Mouse (Mus musculus) brain, embryonic 14.5 days (tissue): Measurements from ENCODE around the gene Glod4. TPM values are rescaled to one million over a fixed set of nuclear protein-coding genes. Genes with fewer than 3 reads are reported as not detected.

Experiments
- DNase-seq: peaks from one replicate; pipeline ENCODE4 v3.0.0-alpha.2; 2011; ENCODE audit warnings: low read depth
- CTCF ChIP-seq: fragments of 200-500 bp; IDR thresholded peaks from 2 replicates; pipeline ENCODE4 v1.5.1; 2012; ENCODE audit warnings: inconsistent platforms, mild to moderate bottlenecking, moderate library complexity, borderline replicate concordance; ENCODE audit not compliant: insufficient read depth, insufficient read length; ENCODE audit errors: extremely low read depth
- POLR2A ChIP-seq: fragments of 200-500 bp; IDR thresholded peaks from 2 replicates; pipeline ENCODE4 v1.6.1; 2012; ENCODE audit warnings: mild to moderate bottlenecking, inconsistent platforms, borderline replicate concordance; ENCODE audit not compliant: poor library complexity, insufficient read depth, insufficient read length, severe bottlenecking; ENCODE audit errors: extremely low read depth
- polyA plus RNA-seq: library from polyadenylated mRNA; depleted of rRNA; stranded (reverse); fragments of >200 nt; gene quantifications from 2 replicates; pipeline ENCODE4 v1.2.3, GENCODE M21; 2012; rRNA removed

Glod4 gene
- polyA plus RNA-seq: 31.5 and 41.0 TPM in 2 replicates

- peak; percentile 96 for DNase-seq
- TF ChIP-seq CTCF (no peak), POLR2A (peak; percentile 75; the same call in 1 of the 2 replicates)
Measured at GRCm38 (mm10) chr11:76242901-76243810, at the start of gene Glod4, which contains the start of gene Mrm3. TSS of gene Glod4 (minus strand) at chr11:76243725. TSS of gene Mrm3 (plus strand) at chr11:76243715.

GRCm38 (mm10) chr11:76292831-76293230 is 49.3 kb upstream of the Glod4 start:
- TF ChIP-seq CTCF: no peak
- no peak for TF ChIP-seq POLR2A
- no peak for DNase-seq

DNA sequence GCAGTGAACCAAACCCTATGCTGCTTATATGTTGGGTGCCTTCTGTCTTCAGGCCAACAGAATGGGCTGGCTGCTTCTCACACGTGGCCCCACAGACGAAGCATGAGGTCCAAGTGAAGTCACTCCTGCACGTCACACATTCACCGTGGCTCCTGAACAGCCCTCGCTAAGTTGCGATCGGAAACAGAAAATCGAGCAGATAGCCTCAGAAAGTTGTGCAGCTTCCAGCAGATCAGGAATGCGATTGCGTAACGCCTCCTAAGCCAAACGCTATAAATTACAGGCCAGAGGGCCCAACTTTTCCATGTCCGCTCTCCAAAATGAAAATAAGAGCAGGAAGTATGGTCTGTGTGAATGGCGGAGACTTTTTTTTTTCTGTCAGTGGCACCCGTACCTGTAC is 48.9 kb upstream of the Glod4 start:
- no peak for DNase-seq
- TF ChIP-seq POLR2A (no peak), CTCF (no peak)

GRCm38 (mm10) chr11:76291960-76292359 is 48.4 kb upstream of the Glod4 start:
- DNase-seq: no peak
- TF ChIP-seq POLR2A: no peak
- no peak for TF ChIP-seq CTCF

GRCm38 (mm10) chr11:76290367-76290766 is 46.8 kb upstream of the Glod4 start:
- DNase-seq: peak; percentile 94
- TF ChIP-seq CTCF (no peak), POLR2A (no peak)

DNA sequence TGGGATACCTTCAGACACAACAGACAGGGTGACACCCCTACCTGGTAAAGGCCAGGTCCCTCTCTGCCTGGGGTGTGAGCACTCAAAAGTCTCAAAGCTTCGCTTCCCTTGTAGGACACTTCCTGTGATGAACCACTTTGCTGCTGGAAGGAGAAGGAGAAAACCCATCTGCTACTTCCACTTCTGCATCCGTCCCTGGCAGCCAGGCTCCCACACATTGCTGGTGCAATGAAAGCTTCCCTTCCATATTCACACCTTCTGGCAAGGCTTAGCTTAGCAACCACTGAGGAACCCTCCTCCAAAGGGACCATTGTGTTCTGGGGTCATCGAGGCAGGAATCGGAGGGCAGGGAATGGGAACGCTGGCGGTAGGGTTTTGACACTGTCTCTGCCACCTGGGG is 45.1 kb upstream of the Glod4 start:
- TF ChIP-seq POLR2A (no peak), CTCF (no peak)
- peak; percentile 64 for DNase-seq

- no peak for DNase-seq
- TF ChIP-seq POLR2A: no peak
- TF ChIP-seq CTCF: no peak
Measured at GRCm38 (mm10) chr11:76287301-76287700, 43.8 kb upstream of the Glod4 start.

- TF ChIP-seq CTCF: no peak
- TF ChIP-seq POLR2A: no peak
- DNase-seq: no peak
Measured at GRCm38 (mm10) chr11:76286534-76287126, 43.1 kb upstream of the Glod4 start.

DNA sequence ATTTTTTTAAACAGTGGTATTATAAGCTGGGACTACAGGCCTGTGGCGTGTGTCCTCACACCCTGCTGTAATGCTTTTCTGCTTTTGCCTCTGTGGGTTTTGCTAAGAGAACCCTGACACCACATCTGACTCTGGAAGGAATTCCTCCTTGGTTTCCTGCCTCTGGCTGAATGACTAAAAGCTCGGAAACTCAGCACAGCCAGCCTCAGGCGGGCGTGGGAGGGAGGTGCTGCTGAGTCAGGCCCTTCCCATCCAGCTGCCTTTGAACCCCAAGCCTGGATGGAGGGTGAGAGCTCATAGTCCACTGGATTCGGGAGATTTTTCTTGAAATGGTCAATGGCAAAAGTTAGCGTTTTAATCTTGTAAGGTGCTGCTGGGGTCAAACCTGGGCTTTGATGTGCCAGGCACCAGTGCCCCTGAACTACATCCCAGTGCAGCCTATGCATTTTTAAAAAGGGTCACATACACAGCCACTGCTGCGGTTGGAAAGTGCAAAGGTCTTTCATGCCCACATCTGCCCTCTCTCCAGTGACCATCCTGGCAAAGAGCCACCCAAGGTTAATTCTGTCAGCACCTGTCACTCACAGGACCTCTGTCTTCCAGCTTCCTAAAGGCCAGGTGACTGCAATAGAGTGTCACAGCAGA is 42.0 kb upstream of the Glod4 start:
- no peak for DNase-seq
- TF ChIP-seq CTCF (no peak), POLR2A (no peak)

GRCm38 (mm10) chr11:76283841-76284240 is 40.3 kb upstream of the Glod4 start:
- TF ChIP-seq CTCF: no peak
- TF ChIP-seq POLR2A: no peak
- no peak for DNase-seq

DNA sequence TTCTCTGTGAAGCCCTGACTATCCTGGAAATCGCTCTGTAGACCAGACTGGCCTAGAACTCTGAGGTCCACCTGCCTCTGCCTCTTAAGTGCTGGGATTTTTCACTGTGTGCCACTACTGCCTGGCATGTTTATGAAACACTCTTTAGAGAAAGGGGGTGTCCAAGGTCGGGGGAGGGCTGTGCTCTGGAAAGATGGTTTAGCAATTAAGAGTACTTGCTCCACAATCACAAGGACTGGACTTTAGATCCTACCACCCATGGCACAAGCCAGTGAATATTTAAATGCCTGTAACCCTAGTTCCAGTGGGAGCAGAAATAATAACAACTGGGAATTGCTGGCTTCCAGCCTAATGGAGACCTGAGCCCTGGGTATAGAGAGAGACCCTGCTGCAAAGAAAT is 36.4 kb upstream of the Glod4 start:
- TF ChIP-seq POLR2A: no peak
- TF ChIP-seq CTCF: no peak
- DNase-seq: no peak
